Mouse (Mus musculus): ENCODE results near the gene Zdhhc20. TPM values are rescaled to one million over a fixed set of nuclear protein-coding genes. Genes with fewer than 3 reads are reported as not detected.

Gene Zdhhc20
- polyA plus RNA-seq, 1 experiment from 2014 or later: 28.8 TPM

DNA sequence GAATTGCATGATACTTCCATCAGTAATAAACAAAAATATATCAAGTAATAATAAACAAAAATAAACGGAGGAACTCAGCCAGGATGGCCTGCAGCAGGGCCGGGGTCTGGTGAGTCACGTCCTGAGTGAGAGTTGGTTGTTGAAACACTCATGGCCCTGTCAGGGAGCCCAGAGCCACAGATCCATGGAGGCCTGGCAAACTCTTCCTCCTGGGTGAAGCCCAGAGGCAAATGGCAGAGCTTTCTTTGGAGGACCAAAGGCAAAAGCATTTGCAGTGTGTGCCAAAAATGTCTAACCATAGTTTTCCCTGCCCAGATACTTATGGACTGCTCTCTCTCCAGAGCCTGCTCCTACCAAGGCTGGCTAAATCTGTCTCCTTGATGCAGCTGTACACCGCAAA lies 98.9 kb downstream of the Zdhhc20 start:
- Histone ChIP-seq H3K4me3 (ENCODE audit: low read depth, low read length) (no peak overlapping the region), H3K9ac (ENCODE audit: low read depth, low read length) (no peak overlapping the region), H3K4me2 (replicated peaks; ENCODE audit: low read depth) (no peak overlapping the region), H3K27me3 (replicated peaks; ENCODE audit: control insufficient read depth, insufficient read depth, low read length) (no peaks in the 10 kb centered on the region), H3K9me3 (ENCODE audit: control insufficient read depth) (no peaks in the 10 kb centered on the region), H3K27ac (ENCODE audit: low read depth, low read length) (no peak overlapping the region), H3K4me1 (replicated peaks; ENCODE audit: control insufficient read depth, insufficient read depth, low read length) (0 out of 2 replicates have a peak, but pooled peaks cover 3% of the 10 kb centered on the region), H3K36me3 (ENCODE audit: control insufficient read depth, insufficient read depth) (no peaks in the 10 kb centered on the region)
- no peak for ATAC-seq
- no peak for TF ChIP-seq CTCF (IDR thresholded peaks at IDR 0.05; ENCODE audit: low read depth)
- 70% methylated on average over 4 of the region's 4 CpGs for WGBS

DNA sequence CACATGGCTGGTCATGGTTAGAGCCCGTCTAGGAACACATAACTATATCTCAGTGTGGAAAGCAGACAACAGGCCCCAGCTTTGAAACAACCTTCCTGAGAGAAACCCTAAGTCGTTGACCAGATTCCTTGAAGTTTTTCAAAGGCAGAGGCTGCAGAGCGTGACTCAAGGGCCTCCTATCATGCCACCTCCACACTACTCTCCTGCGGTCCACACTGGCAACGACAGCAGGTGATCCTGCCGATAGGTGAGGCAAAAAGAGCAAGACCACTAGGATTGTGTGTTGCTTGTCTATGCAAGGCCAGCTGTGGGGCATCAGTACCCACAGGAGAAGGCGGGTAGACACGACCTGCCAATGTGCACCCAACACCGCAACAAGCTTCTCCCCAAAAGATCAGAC lies 100.3 kb downstream of the Zdhhc20 start:
- no peaks in the 10 kb centered on the region for H3K27me3 ChIP-seq (replicated peaks; ENCODE audit: control insufficient read depth, insufficient read depth, low read length)
- WGBS: 90% methylated on average over 9 of the region's 9 CpGs

GRCm38 (mm10) chr14:57789311-57789710 lies 100.8 kb downstream of the Zdhhc20 start:
- Histone ChIP-seq H3K9ac (ENCODE audit: low read depth, low read length) (no peak overlapping the region), H3K27me3 (replicated peaks; ENCODE audit: control insufficient read depth, insufficient read depth, low read length) (no peaks in the 10 kb centered on the region), H3K27ac (ENCODE audit: low read depth, low read length) (no peak overlapping the region), H3K9me3 (ENCODE audit: control insufficient read depth) (no peaks in the 10 kb centered on the region), H3K36me3 (ENCODE audit: control insufficient read depth, insufficient read depth) (no peaks in the 10 kb centered on the region), H3K4me2 (replicated peaks; ENCODE audit: low read depth) (no peak overlapping the region), H3K4me3 (ENCODE audit: low read depth, low read length) (no peak overlapping the region), H3K4me1 (replicated peaks; ENCODE audit: control insufficient read depth, insufficient read depth, low read length) (0 out of 2 replicates have a peak, but pooled peaks cover 3% of the 10 kb centered on the region)
- no peak for TF ChIP-seq CTCF (IDR thresholded peaks at IDR 0.05; ENCODE audit: low read depth)
- ATAC-seq: no peak
- WGBS: 71% methylated on average over 2 of the region's 2 CpGs

More for the DNA sequence above, 100.3 kb downstream of the Zdhhc20 start:
- Histone ChIP-seq H3K9ac (ENCODE audit: low read depth, low read length) (no peak overlapping the region), H3K9me3 (ENCODE audit: control insufficient read depth) (no peaks in the 10 kb centered on the region), H3K4me3 (ENCODE audit: low read depth, low read length) (no peak overlapping the region), H3K27ac (ENCODE audit: low read depth, low read length) (no peak overlapping the region), H3K36me3 (ENCODE audit: control insufficient read depth, insufficient read depth) (no peaks in the 10 kb centered on the region), H3K4me2 (replicated peaks; ENCODE audit: low read depth) (no peak overlapping the region), H3K4me1 (replicated peaks; ENCODE audit: control insufficient read depth, insufficient read depth, low read length) (0 out of 2 replicates have a peak, but pooled peaks cover 3% of the 10 kb centered on the region)
- no peak for TF ChIP-seq CTCF (IDR thresholded peaks at IDR 0.05; ENCODE audit: low read depth)
- ATAC-seq: no peak

DNA sequence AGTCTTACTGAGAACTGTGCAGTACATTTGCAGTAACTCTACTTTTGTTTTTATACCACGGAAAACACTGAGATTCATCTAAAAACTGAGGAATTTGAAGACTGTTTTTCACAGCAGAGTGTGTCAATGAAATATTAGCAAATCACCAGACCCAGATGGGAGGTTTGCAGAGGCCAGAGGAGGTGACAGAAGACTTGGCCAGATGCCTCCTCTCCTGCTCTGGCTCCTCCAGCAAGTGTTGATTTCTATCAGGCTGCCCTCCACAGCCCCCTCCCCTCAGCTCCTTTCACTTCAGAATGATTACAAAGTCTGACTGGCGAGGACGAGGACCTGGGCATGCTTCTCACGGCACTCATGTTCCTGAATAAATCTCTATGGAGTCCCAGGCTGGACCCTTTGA lies 102.7 kb downstream of the Zdhhc20 start:
- Histone ChIP-seq H3K9ac (ENCODE audit: low read depth, low read length) (no peak overlapping the region), H3K27ac (ENCODE audit: low read depth, low read length) (no peak overlapping the region), H3K4me1 (replicated peaks; ENCODE audit: control insufficient read depth, insufficient read depth, low read length) (0 out of 2 replicates have a peak, but pooled peaks cover 3% of the 10 kb centered on the region), H3K9me3 (ENCODE audit: control insufficient read depth) (no peaks in the 10 kb centered on the region), H3K36me3 (ENCODE audit: control insufficient read depth, insufficient read depth) (no peaks in the 10 kb centered on the region), H3K27me3 (replicated peaks; ENCODE audit: control insufficient read depth, insufficient read depth, low read length) (no peaks in the 10 kb centered on the region), H3K4me3 (ENCODE audit: low read depth, low read length) (no peak overlapping the region), H3K4me2 (replicated peaks; ENCODE audit: low read depth) (no peak overlapping the region)
- 54% methylated on average over 4 of the region's 4 CpGs for WGBS
- no peak for TF ChIP-seq CTCF (IDR thresholded peaks at IDR 0.05; ENCODE audit: low read depth)
- ATAC-seq: no peak

Small RNA genes within 50 kb of the gene (microRNA-seq; reads per million reads assigned to microRNA genes)
- gene Mir3077: not detected

Other genes starting within 250 kb of the Zdhhc20 start
- gene Xpo4, start 224.8 kb downstream of the Zdhhc20 start, polyA plus RNA-seq (2015; fragmentation: Nextera tagmentation; extraction: Ambion mirVana): 6.2 and 7.3 TPM in 2 replicates
- not detected in 2 replicates for gene Gm49361, start 144.2 kb downstream of the Zdhhc20 start, polyA plus RNA-seq (2015; fragmentation: Nextera tagmentation; extraction: Ambion mirVana)
- gene Lats2, start 131.9 kb downstream of the Zdhhc20 start, polyA plus RNA-seq (2015; fragmentation: Nextera tagmentation; extraction: Ambion mirVana): 8.6 and 9.6 TPM in 2 replicates
- gene Sap18, start 92.1 kb downstream of the Zdhhc20 start, polyA plus RNA-seq (2015; fragmentation: Nextera tagmentation; extraction: Ambion mirVana): 11.1 and 11.9 TPM in 2 replicates
- gene Ska3, start 64.1 kb downstream of the Zdhhc20 start, polyA plus RNA-seq (2015; fragmentation: Nextera tagmentation; extraction: Ambion mirVana): 5.3 and 5.8 TPM in 2 replicates
- gene Mrpl57, start 64.0 kb downstream of the Zdhhc20 start, polyA plus RNA-seq (2015; fragmentation: Nextera tagmentation; extraction: Ambion mirVana): 211 and 220 TPM in 2 replicates
- 66.5 and 70.0 TPM in 2 replicates for gene Micu2, start 109.0 kb upstream of the Zdhhc20 start, polyA plus RNA-seq (2015; fragmentation: Nextera tagmentation; extraction: Ambion mirVana)
- 5.7 TPM in 2 replicates for gene Fgf9, start 180.3 kb upstream of the Zdhhc20 start, polyA plus RNA-seq (2015; fragmentation: Nextera tagmentation; extraction: Ambion mirVana)